Mouse (Mus musculus) gastrocnemius, postnatal 4 days (tissue): ENCODE data around the gene Mog. TPM values are rescaled to one million over a fixed set of nuclear protein-coding genes. Genes with fewer than 3 reads are reported as not detected.
"Not testable (repeated sequence)": the region's sequence is repeated elsewhere in the genome, so short reads cannot be mapped to it uniquely, and the experiment has no call there.

Experiments
- DNase-seq, 2 experiments: peaks; one replicate each; pipeline ENCODE4 v3.0.0; 2021 to 2022; ENCODE audit warnings: low spot score in 2 of 2, mixed read lengths in 2 of 2
- total RNA-seq, 2 experiments: library from RNA; stranded (reverse); gene quantifications; 2 replicates each; pipeline ENCODE4 v1.2.3; 2021

Gene Mog
- total RNA-seq, 2 experiments from 2014 or later, result not detected

DNA sequence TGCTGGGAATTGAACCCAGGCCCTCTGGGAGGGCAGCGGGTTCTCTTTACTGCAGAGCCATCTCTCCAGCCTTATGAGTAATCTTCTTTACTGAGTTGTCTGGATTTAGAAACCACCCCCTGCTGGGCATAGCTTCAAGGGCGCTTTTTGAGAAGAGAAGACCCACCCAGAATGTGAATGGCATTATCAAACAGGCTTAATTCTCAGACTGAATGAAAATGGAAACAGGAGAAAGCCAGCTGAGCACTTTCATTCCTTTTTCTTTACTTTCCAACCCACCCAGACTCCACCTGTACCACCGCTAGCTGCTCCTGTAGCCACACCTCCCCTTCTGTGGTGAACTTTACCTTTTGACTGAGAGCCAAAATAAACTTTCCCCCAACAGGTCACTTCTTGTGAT lies 27.8 kb downstream of the Mog start:
- DNase-seq, result no peak

DNA sequence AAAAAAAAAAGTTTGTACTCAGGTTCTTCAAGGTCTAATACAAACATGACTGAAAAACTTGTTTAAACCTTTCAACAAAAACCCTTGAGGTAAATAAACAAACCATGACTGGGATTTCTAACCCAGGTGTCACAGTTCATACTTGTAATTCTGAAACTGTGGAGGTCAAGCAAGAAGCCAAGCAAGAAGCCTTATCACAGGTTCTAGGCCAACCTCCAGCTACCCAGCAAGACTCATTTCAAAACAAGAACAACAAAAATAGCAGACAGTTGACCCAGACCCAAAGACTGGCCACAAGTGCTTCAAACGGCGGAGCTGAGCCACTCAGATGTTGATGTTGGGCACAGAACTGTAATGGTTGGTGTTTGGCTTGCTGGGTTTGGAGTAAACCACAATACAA lies 28.7 kb downstream of the Mog start:
- no peak for DNase-seq

DNA sequence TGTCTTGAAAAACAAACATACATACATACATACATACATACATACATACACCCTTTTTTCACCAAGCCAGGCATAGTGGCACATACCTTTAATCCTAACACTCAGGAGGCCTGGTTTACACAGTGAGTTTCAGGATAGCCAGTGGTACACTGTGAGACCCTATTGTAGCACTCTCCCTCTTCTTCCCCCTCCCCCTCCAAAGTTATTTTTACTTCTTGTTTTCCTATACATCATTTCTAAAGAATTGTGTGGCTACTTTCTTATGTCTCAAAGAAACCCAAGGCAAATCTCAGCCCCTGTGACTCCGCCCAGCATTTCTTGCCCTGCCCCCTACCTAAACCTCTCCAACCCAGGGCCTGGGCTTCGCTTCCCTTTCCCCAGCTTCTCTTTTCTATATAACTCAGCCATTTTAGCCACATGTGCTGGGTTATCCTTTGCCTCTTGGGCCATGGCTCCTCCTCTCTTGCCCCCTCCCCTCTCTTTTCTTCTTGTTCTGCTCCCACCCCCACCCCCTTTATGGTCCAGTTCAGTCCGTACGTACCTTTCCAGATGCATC lies 29.4 kb downstream of the Mog start:
- no peak for DNase-seq

- DNase-seq, result no peak
These were observed 30.7 kb downstream of the Mog start for GRCm38 (mm10) chr17:36992336-36993104.

DNA sequence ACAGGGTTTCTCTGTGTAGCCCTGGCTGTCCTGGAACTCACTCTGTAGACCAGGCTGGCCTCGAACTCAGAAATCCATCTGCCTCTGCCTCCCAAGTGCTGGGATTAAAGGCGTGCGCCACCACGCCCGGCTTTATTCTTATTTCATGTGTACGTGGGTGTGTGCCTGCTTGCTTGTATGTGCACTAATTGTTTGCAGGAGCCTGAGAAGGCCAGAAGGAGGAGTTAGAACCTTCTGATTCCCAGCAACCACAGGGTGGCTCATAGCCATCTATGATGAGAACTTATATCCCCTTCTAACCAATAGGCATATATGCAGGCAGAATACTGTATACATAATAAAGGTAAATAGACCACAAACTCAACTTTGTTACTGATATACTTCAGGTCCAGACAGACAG lies 32.6 kb downstream of the Mog start:
- not testable (repeated sequence) for DNase-seq

- DNase-seq, result no peak
These were observed 33.8 kb downstream of the Mog start, which contains the start of gene H2-M5 for GRCm38 (mm10) chr17:36989437-36989836. Gene H2-M5, minus strand, starts transcription at chr17:36989537.

- no peak for DNase-seq
These were observed 34.7 kb downstream of the Mog start for GRCm38 (mm10) chr17:36988475-36988874.

- no peak for DNase-seq
These were observed 40.7 kb downstream of the Mog start for GRCm38 (mm10) chr17:36982253-36983155.

GRCm38 (mm10) chr17:36981845-36982244 lies 41.4 kb downstream of the Mog start:
- DNase-seq, result no peak

- no peak for DNase-seq
These were observed 41.9 kb downstream of the Mog start, which contains the start of gene 2410137M14Rik for GRCm38 (mm10) chr17:36981221-36981813. Gene 2410137M14Rik, minus strand, starts transcription at chr17:36981237.

- no peak for DNase-seq
These were observed 49.9 kb downstream of the Mog start for GRCm38 (mm10) chr17:36973271-36973787.

DNA sequence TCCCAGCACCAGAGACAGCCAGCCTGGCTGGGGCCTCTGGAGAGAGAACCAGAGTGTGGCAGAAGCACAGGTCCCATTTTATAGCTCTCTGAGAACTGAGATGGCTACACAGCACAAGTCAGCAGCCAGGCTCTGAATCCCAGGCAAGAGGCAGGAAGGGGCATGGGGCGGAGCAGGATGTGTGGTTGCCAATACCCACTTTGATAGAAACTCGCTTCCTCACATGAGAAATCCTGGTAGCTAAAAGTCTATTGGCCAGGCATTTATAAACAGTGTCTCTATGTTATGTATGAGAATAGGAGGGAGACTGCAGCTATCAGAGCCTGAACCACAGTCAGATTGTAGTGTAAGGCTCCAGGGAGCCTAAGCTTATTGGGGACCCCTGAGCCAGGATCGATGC lies 50.4 kb downstream of the Mog start:
- no peak for DNase-seq

- DNase-seq, result no peak
These were observed 51.9 kb downstream of the Mog start for GRCm38 (mm10) chr17:36971172-36971850.

DNA sequence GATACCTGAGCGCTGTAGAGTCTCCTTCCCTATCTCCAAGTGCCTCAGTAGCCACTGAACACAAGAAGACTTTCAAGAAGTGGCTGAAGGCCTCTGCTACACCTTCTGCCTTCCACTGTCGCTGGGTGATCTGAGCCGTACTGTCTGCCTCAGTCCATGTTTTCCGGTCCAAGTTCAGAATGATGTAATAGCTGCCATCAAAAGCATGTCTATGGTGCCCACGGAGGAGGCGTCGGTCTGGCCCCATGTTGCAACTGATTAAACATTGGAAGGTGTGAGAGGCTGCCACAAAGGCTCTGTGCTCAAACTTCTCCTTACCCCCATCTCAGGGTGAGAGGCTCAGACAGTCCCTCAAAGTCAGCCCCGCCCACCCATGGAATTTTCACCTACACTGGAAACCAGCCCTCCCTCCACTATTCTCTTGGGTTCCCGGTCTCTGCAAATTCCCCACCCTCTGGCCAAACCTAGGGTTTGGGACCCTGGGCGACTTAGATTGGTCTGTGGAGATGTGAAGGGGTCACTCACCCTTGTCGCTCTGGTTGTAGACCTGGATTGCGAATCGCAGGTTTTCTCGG lies 52.8 kb downstream of the Mog start:
- DNase-seq, result no peak

GRCm38 (mm10) chr17:36966875-36967274 lies 56.3 kb downstream of the Mog start:
- DNase-seq, result no peak

DNA sequence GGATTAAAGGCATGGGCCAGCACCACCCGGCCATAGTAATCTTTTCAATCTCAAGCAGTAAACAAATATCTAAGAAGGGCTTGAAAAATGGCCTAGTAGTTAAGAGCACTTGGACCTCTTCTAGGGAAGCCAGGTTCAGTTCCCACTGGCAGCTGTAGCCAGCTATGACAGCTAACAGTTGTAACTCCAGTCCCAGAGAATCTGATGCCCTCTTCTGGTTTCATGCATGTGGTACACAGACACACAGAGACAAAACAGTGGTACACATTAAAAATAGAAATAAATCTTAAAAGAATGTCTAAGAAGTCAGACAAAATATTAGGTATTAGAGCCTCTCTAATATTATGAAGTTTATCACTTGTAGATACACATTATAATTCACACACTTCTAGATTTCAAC lies 62.1 kb downstream of the Mog start:
- no peak for DNase-seq
